Mouse (Mus musculus): Measurements from ENCODE around the gene Hook2. TPM values are rescaled to one million over a fixed set of nuclear protein-coding genes. Genes with fewer than 3 reads are reported as not detected.
A peak's percentile ranks its signal among the peaks of the same experiment; 100 is the strongest.

Hook2 gene
- polyA plus RNA-seq, 1 experiment from 2014 or later = 18.7 TPM

DNA sequence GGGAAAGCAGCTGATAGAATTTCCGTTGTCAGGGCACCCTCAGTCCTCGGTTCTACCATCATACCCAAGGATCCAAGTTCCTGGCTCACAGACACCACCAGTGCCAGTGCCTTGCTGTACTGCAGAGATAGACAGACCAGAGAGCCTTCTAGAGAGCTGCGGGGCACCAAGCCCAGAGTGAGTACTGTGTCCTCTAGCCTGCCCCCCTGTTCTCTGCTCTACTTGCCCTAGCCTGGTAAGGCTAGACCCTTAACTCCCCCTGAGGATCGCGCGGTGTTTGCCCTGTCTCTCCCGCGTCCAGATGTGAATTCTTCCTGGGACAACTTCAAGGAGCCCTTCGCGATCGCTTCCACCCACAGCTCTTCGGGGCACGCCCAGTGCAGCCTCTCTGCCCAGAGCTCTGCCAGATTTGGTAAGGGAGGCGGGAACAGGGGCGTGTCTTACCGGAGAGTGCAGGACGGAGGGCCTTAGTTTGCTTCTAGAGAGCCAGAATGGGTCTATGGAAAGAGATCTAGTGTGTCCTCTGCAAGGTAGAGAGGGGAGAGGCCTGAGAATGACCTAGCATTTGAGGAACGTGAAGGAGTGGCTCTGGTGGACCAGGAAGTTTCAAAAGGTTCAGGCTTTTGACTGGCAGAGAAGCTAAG lies 37.7 kb upstream of the Hook2 start:
- no peak for ATAC-seq (ENCODE audit: low FRiP score, low TSS enrichment)
- Histone ChIP-seq H3K4me3 (ENCODE audit: low read length) (no peak overlapping the region), H3K4me1 (ENCODE audit: control insufficient read depth, insufficient read depth, low read length) (no peaks in the 10 kb centered on the region), H3K27ac (ENCODE audit: low read depth, low read length) (no peak overlapping the region), H3K36me3 (ENCODE audit: control insufficient read depth, insufficient read depth, low read length) (peaks cover 3% of the 10 kb centered on the region; the same call in 1 of the 2 replicates), H3K27me3 (ENCODE audit: control insufficient read depth, insufficient read depth, low read length) (peaks cover 41% of the 10 kb centered on the region), H3K9me3 (ENCODE audit: control insufficient read depth, low read length) (no peaks in the 10 kb centered on the region), H3K9ac (ENCODE audit: low read depth, low read length) (no peak overlapping the region), H3K4me2 (replicated peaks; ENCODE audit: low read depth, low read length) (no peak overlapping the region)
- 8% methylated on average over 18 of the region's 18 CpGs for WGBS

DNA sequence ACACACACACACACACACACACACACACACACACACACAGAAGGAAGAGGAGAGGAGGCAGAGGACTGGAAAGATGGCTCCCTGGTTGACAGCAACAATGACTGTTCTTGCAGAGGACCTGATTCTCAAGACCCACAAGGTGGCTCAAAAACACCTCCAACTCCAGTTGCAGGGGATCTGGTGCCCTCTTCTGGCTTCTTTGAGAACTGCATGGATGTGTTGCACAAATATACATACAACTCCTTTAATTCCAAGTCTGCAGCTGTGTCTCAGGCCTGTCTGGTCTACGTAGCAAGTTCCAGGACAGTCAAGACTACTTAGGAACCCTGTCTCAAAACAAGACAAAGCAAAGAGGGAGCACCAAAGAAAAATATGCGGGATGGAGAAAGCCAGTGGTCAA lies 33.6 kb upstream of the Hook2 start:
- 51% methylated on average over 2 of the region's 2 CpGs for WGBS
- Histone ChIP-seq H3K4me1 (ENCODE audit: control insufficient read depth, insufficient read depth, low read length) (no peaks in the 10 kb centered on the region), H3K4me3 (ENCODE audit: low read length) (no peak overlapping the region), H3K27me3 (ENCODE audit: control insufficient read depth, insufficient read depth, low read length) (peaks cover 14% of the 10 kb centered on the region), H3K27ac (ENCODE audit: low read depth, low read length) (no peak overlapping the region), H3K4me2 (replicated peaks; ENCODE audit: low read depth, low read length) (no peak overlapping the region), H3K9ac (ENCODE audit: low read depth, low read length) (no peak overlapping the region), H3K9me3 (ENCODE audit: control insufficient read depth, low read length) (no peaks in the 10 kb centered on the region), H3K36me3 (ENCODE audit: control insufficient read depth, insufficient read depth, low read length) (peaks cover 18% of the 10 kb centered on the region)
- no peak for ATAC-seq (ENCODE audit: low FRiP score, low TSS enrichment)

DNA sequence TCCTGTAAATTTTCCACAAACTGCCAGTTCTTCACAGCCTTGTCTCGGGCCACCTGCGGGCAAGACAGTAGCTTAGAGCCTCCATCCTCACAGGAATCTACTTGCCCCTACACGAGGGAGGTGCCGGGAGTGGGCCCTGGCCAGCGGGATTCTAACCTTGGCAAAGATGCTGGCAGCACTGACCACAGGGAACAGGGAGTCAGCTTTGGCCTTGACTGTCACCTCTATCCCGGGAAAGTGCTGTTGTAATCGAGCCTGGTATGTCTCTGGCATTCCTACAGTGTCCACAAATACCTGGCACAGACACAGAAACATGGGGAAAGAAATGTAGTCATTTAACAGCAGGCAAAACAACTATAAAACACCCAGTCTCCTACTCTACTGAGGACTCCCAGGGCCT lies 30.6 kb upstream of the Hook2 start:
- Histone ChIP-seq H3K4me3 (ENCODE audit: low read length) (no peak overlapping the region), H3K9ac (ENCODE audit: low read depth, low read length) (no peak overlapping the region), H3K4me1 (ENCODE audit: control insufficient read depth, insufficient read depth, low read length) (peaks cover 1% of the 10 kb centered on the region), H3K9me3 (ENCODE audit: control insufficient read depth, low read length) (no peaks in the 10 kb centered on the region), H3K36me3 (ENCODE audit: control insufficient read depth, insufficient read depth, low read length) (peaks cover 20% of the 10 kb centered on the region), H3K27me3 (ENCODE audit: control insufficient read depth, insufficient read depth, low read length) (no peaks in the 10 kb centered on the region), H3K27ac (ENCODE audit: low read depth, low read length) (no peak overlapping the region), H3K4me2 (replicated peaks; ENCODE audit: low read depth, low read length) (no peak overlapping the region)
- 93% methylated on average over 7 of the region's 7 CpGs for WGBS
- ATAC-seq (ENCODE audit: low FRiP score, low TSS enrichment) = no peak

DNA sequence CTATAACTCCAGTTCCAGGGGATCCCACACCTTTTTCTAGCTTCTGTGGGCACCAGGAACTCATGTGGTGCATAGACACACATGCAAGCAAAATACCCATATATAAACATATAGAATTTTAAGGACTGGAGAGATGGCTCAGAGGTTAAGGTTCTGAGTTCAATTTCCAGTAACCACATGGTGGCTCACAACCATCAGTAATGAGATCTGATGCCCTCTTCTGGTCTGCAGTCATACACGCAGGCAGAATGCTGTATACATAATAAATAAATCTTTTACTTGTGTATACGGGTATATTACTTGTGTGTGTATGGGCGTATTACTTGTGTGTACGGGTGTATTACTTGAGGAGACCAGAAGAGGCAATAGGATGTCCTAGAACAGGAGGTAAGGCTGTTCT lies 26.5 kb upstream of the Hook2 start:
- Histone ChIP-seq H3K4me1 (ENCODE audit: control insufficient read depth, insufficient read depth, low read length) (peaks cover 19% of the 10 kb centered on the region), H3K36me3 (ENCODE audit: control insufficient read depth, insufficient read depth, low read length) (peaks cover 10% of the 10 kb centered on the region), H3K9ac (ENCODE audit: low read depth, low read length) (no peak overlapping the region), H3K27me3 (ENCODE audit: control insufficient read depth, insufficient read depth, low read length) (no peaks in the 10 kb centered on the region), H3K4me3 (ENCODE audit: low read length) (no peak overlapping the region), H3K27ac (ENCODE audit: low read depth, low read length) (no peak overlapping the region), H3K9me3 (ENCODE audit: control insufficient read depth, low read length) (no peaks in the 10 kb centered on the region), H3K4me2 (replicated peaks; ENCODE audit: low read depth, low read length) (no peak overlapping the region)
- 88% methylated on average over 4 of the region's 4 CpGs for WGBS
- no peak for ATAC-seq (ENCODE audit: low FRiP score, low TSS enrichment)

- H3K4me2 ChIP-seq (replicated peaks; ENCODE audit: low read depth, low read length) = peak overlapping the region; percentile 89
- H3K4me1 ChIP-seq (ENCODE audit: control insufficient read depth, insufficient read depth, low read length) = peaks cover 23% of the 10 kb centered on the region
- H3K9ac ChIP-seq (ENCODE audit: low read depth, low read length) = peak overlapping the region; percentile 76
- no peaks in the 10 kb centered on the region for H3K9me3 ChIP-seq (ENCODE audit: control insufficient read depth, low read length)
- H3K27ac ChIP-seq (ENCODE audit: low read depth, low read length) = peak overlapping the region; percentile 83; the same call in 1 of the 2 replicates
- H3K4me3 ChIP-seq (ENCODE audit: low read length) = peak overlapping the region; percentile 74
- H3K36me3 ChIP-seq (ENCODE audit: control insufficient read depth, insufficient read depth, low read length) = peaks cover 11% of the 10 kb centered on the region; the same call in 1 of the 2 replicates
- ATAC-seq (ENCODE audit: low FRiP score, low TSS enrichment) = peak; percentile 86
- H3K27me3 ChIP-seq (ENCODE audit: control insufficient read depth, insufficient read depth, low read length) = no peaks in the 10 kb centered on the region
- WGBS = under 1% methylated on average over 40 of the region's 41 CpGs
These were observed 24.6 kb upstream of the Hook2 start for GRCm38 (mm10) chr8:84965731-84966291.

GRCm38 (mm10) chr8:84966603-84967002 lies 23.8 kb upstream of the Hook2 start:
- Histone ChIP-seq H3K9me3 (ENCODE audit: control insufficient read depth, low read length) (no peaks in the 10 kb centered on the region), H3K4me1 (ENCODE audit: control insufficient read depth, insufficient read depth, low read length) (peaks cover 27% of the 10 kb centered on the region), H3K9ac (ENCODE audit: low read depth, low read length) (no peak overlapping the region), H3K27me3 (ENCODE audit: control insufficient read depth, insufficient read depth, low read length) (no peaks in the 10 kb centered on the region), H3K36me3 (ENCODE audit: control insufficient read depth, insufficient read depth, low read length) (peaks cover 11% of the 10 kb centered on the region; the same call in 1 of the 2 replicates), H3K4me2 (replicated peaks; ENCODE audit: low read depth, low read length) (no peak overlapping the region), H3K4me3 (ENCODE audit: low read length) (no peak overlapping the region), H3K27ac (ENCODE audit: low read depth, low read length) (no peak overlapping the region)
- no peak; the same call in 1 of the 2 replicates for ATAC-seq (ENCODE audit: low FRiP score, low TSS enrichment)
- WGBS = 45% methylated on average over 3 of the region's 3 CpGs

- WGBS = 89% methylated on average over 13 of the region's 13 CpGs
- Histone ChIP-seq H3K27ac (ENCODE audit: low read depth, low read length) (no peak overlapping the region), H3K4me1 (ENCODE audit: control insufficient read depth, insufficient read depth, low read length) (peaks cover 27% of the 10 kb centered on the region), H3K9me3 (ENCODE audit: control insufficient read depth, low read length) (no peaks in the 10 kb centered on the region), H3K4me2 (replicated peaks; ENCODE audit: low read depth, low read length) (peak overlapping the region; percentile 69; the same call in 1 of the 2 replicates), H3K27me3 (ENCODE audit: control insufficient read depth, insufficient read depth, low read length) (no peaks in the 10 kb centered on the region), H3K36me3 (ENCODE audit: control insufficient read depth, insufficient read depth, low read length) (peaks cover 20% of the 10 kb centered on the region; the same call in 1 of the 2 replicates), H3K9ac (ENCODE audit: low read depth, low read length) (no peak overlapping the region; the same call in 1 of the 2 replicates), H3K4me3 (ENCODE audit: low read length) (no peak overlapping the region)
- ATAC-seq (ENCODE audit: low FRiP score, low TSS enrichment) = no peak
These were observed 22.7 kb upstream of the Hook2 start for GRCm38 (mm10) chr8:84967532-84968304.

DNA sequence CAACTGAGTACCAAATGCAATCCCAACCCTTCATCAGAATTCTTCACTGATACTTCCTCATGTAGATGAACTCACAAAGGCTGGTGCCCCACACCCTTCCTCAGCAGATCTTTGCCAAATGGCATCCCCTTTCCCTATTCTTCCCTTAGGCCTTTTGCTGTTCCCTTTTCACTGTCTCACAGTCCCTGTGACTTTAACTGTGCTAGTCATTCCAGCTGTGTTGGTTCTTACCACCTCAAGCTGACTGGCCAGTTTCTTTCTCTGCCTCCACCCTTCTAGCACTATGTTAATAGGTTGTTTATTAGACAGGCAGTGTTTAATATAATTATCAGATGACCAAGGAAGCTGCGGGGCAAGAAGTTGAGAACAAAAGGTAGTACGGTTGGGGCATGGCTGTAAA lies 21.8 kb upstream of the Hook2 start:
- Histone ChIP-seq H3K4me3 (ENCODE audit: low read length) (peak overlapping the region; percentile 76), H3K36me3 (ENCODE audit: control insufficient read depth, insufficient read depth, low read length) (peaks cover 29% of the 10 kb centered on the region), H3K4me2 (replicated peaks; ENCODE audit: low read depth, low read length) (peak overlapping the region; percentile 69), H3K4me1 (ENCODE audit: control insufficient read depth, insufficient read depth, low read length) (peaks cover 27% of the 10 kb centered on the region), H3K9me3 (ENCODE audit: control insufficient read depth, low read length) (no peaks in the 10 kb centered on the region), H3K9ac (ENCODE audit: low read depth, low read length) (peak overlapping the region; percentile 90), H3K27ac (ENCODE audit: low read depth, low read length) (peak overlapping the region; percentile 88), H3K27me3 (ENCODE audit: control insufficient read depth, insufficient read depth, low read length) (no peaks in the 10 kb centered on the region)
- ATAC-seq (ENCODE audit: low FRiP score, low TSS enrichment) = no peak
- 20% methylated on average over 2 of the region's 2 CpGs for WGBS
